Mouse (Mus musculus) bone marrow macrophage, adult 2 months (primary cell): ENCODE data around the gene Casp12. TPM values are rescaled to one million over a fixed set of nuclear protein-coding genes. Genes with fewer than 3 reads are reported as not detected.

Source experiments
- H3K27ac ChIP-seq: 2 replicates; pipeline ENCODE4 v1.5.1; 2012; ENCODE audit warnings: low read depth, low read length; ENCODE audit not compliant: insufficient read depth
- H3K4me1 ChIP-seq: 2 replicates; pipeline ENCODE4 v1.6.1; 2012; ENCODE audit warnings: low read length; ENCODE audit not compliant: control insufficient read depth, insufficient read depth
- H3K4me3 ChIP-seq: 2 replicates; pipeline ENCODE4 v1.5.1; 2012; ENCODE audit warnings: mild to moderate bottlenecking, low read length, moderate library complexity; ENCODE audit not compliant: insufficient read depth
- CTCF ChIP-seq: IDR thresholded peaks from 2 replicates; pipeline ENCODE4 v1.5.1; 2012; ENCODE audit warnings: low read depth, mild to moderate bottlenecking, low read length, moderate library complexity
- POLR2A ChIP-seq: IDR thresholded peaks from 2 replicates; pipeline ENCODE4 v1.6.1; 2012; ENCODE audit warnings: mild to moderate bottlenecking, low read depth, low read length, borderline replicate concordance
- polyA plus RNA-seq: library from polyadenylated mRNA; stranded (reverse); fragments of >200 nt; gene quantifications from 2 replicates; pipeline ENCODE4 v1.2.4, GENCODE M21; 2012; ENCODE audit not compliant: missing spikeins, insufficient read depth, insufficient read length

Casp12 gene
- 0.52 and 0.95 TPM in 2 replicates for polyA plus RNA-seq

- H3K4me3 ChIP-seq: no peak within 1 kb of the TSS
- no peak within 1 kb of the TSS for H3K27ac ChIP-seq
- TF ChIP-seq CTCF (no peak), POLR2A (no peak)
- H3K4me1 ChIP-seq: peaks cover 4% of the 10 kb centered on the region
Measured at GRCm38 (mm10) chr9:5345291-5345898, at the start of gene Casp12. Gene Casp12, plus strand, starts transcription at chr9:5345430.

GRCm38 (mm10) chr9:5296354-5297237 lies 48.6 kb upstream of the Casp12 start:
- H3K4me3 ChIP-seq: no peak overlapping the region
- no peak overlapping the region for H3K27ac ChIP-seq
- TF ChIP-seq POLR2A: no peak
- TF ChIP-seq CTCF: no peak
- peaks cover 3% of the 10 kb centered on the region for H3K4me1 ChIP-seq

- H3K4me1 ChIP-seq: peaks cover 3% of the 10 kb centered on the region
- peak within 1 kb of the TSS; percentile 90 for H3K27ac ChIP-seq
- TF ChIP-seq POLR2A (no peak), CTCF (no peak)
- H3K4me3 ChIP-seq: peak within 1 kb of the TSS; percentile 62
Measured at GRCm38 (mm10) chr9:5298329-5299131, 46.7 kb upstream of the Casp12 start, which contains the start of gene Casp1. Gene Casp1, plus strand, starts transcription at chr9:5298517.

GRCm38 (mm10) chr9:5299132-5299381 lies 46.2 kb upstream of the Casp12 start:
- no peak for TF ChIP-seq POLR2A
- TF ChIP-seq CTCF: no peak
- Histone ChIP-seq H3K4me1 (peaks cover 3% of the 10 kb centered on the region), H3K27ac (peak overlapping the region; percentile 90), H3K4me3 (peak overlapping the region; percentile 62)

GRCm38 (mm10) chr9:5308561-5308960 lies 36.7 kb upstream of the Casp12 start, which contains the start of gene Casp4:
Gene Casp4, plus strand, starts transcription at chr9:5308828.
- Histone ChIP-seq H3K4me3 (peak within 1 kb of the TSS; percentile 67), H3K27ac (peak within 1 kb of the TSS; percentile 86), H3K4me1 (peaks cover 10% of the 10 kb centered on the region)
- TF ChIP-seq CTCF: no peak
- TF ChIP-seq POLR2A: no peak

- TF ChIP-seq POLR2A: no peak
- no peak for TF ChIP-seq CTCF
- Histone ChIP-seq H3K4me1 (peaks cover 10% of the 10 kb centered on the region), H3K4me3 (no peak overlapping the region), H3K27ac (no peak overlapping the region)
Measured at GRCm38 (mm10) chr9:5310112-5310511, 35.1 kb upstream of the Casp12 start.

GRCm38 (mm10) chr9:5311435-5311834 lies 33.8 kb upstream of the Casp12 start:
- TF ChIP-seq CTCF: no peak
- TF ChIP-seq POLR2A: no peak
- peak overlapping the region; percentile 46 for H3K27ac ChIP-seq
- H3K4me1 ChIP-seq: peaks cover 10% of the 10 kb centered on the region
- no peak overlapping the region for H3K4me3 ChIP-seq

GRCm38 (mm10) chr9:5328204-5328603 lies 17.0 kb upstream of the Casp12 start:
- Histone ChIP-seq H3K27ac (no peak overlapping the region), H3K4me3 (no peak overlapping the region), H3K4me1 (peaks cover 3% of the 10 kb centered on the region; the same call in 1 of the 2 replicates)
- TF ChIP-seq POLR2A (no peak), CTCF (no peak)

GRCm38 (mm10) chr9:5332441-5332840 lies 12.8 kb upstream of the Casp12 start:
- Histone ChIP-seq H3K4me1 (peaks cover 13% of the 10 kb centered on the region), H3K4me3 (no peak overlapping the region)
- TF ChIP-seq POLR2A (no peak), CTCF (no peak)

More at GRCm38 (mm10) chr9:5332441-5332840, 12.8 kb upstream of the Casp12 start:
- H3K27ac ChIP-seq: no peak overlapping the region
